Mouse (Mus musculus): Measurements from ENCODE around the gene Gm10260.

Gm10260 gene

GRCm38 (mm10) chr13:97760532-97760931, at the start of gene Gm10260:
Gm10260 (minus strand) TSS chr13:97760632.
- DNase-seq (ENCODE audit: low read depth, low spot score): no peak

GRCm38 (mm10) chr13:97809828-97810227, 49.4 kb upstream of the Gm10260 start:
- DNase-seq (ENCODE audit: low read depth, low spot score): no peak

GRCm38 (mm10) chr13:97805907-97806306, 45.5 kb upstream of the Gm10260 start:
- DNase-seq (ENCODE audit: low read depth, low spot score): no peak

GRCm38 (mm10) chr13:97802386-97802785, 42.0 kb upstream of the Gm10260 start:
- no peak for DNase-seq (ENCODE audit: low read depth, low spot score)

GRCm38 (mm10) chr13:97797462-97797861, 37.0 kb upstream of the Gm10260 start:
- no peak for DNase-seq (ENCODE audit: low read depth, low spot score)

- DNase-seq (ENCODE audit: low read depth, low spot score): no peak
Measured at GRCm38 (mm10) chr13:97794780-97795179, 34.3 kb upstream of the Gm10260 start.

- DNase-seq (ENCODE audit: low read depth, low spot score): no peak
Measured at GRCm38 (mm10) chr13:97793932-97794331, 33.5 kb upstream of the Gm10260 start.

- DNase-seq (ENCODE audit: low read depth, low spot score): no peak
Measured at GRCm38 (mm10) chr13:97791664-97792063, 31.2 kb upstream of the Gm10260 start.

- no peak for DNase-seq (ENCODE audit: low read depth, low spot score)
Measured at GRCm38 (mm10) chr13:97789782-97790450, 29.5 kb upstream of the Gm10260 start.

- no peak for DNase-seq (ENCODE audit: low read depth, low spot score)
Measured at GRCm38 (mm10) chr13:97785167-97785835, 24.9 kb upstream of the Gm10260 start.

- no peak for DNase-seq (ENCODE audit: low read depth, low spot score)
Measured at GRCm38 (mm10) chr13:97783423-97784143, 23.2 kb upstream of the Gm10260 start.

- no peak for DNase-seq (ENCODE audit: low read depth, low spot score)
Measured at GRCm38 (mm10) chr13:97782063-97782462, 21.6 kb upstream of the Gm10260 start.

GRCm38 (mm10) chr13:97781637-97782036, 21.2 kb upstream of the Gm10260 start:
- DNase-seq (ENCODE audit: low read depth, low spot score): no peak

- DNase-seq (ENCODE audit: low read depth, low spot score): no peak
Measured at GRCm38 (mm10) chr13:97780556-97780955, 20.1 kb upstream of the Gm10260 start.

- DNase-seq (ENCODE audit: low read depth, low spot score): no peak
Measured at GRCm38 (mm10) chr13:97779657-97780445, 19.4 kb upstream of the Gm10260 start.

- no peak for DNase-seq (ENCODE audit: low read depth, low spot score)
Measured at GRCm38 (mm10) chr13:97778698-97779194, 18.3 kb upstream of the Gm10260 start.

- DNase-seq (ENCODE audit: low read depth, low spot score): no peak
Measured at GRCm38 (mm10) chr13:97777667-97778066, 17.2 kb upstream of the Gm10260 start.

- DNase-seq (ENCODE audit: low read depth, low spot score): no peak
Measured at GRCm38 (mm10) chr13:97776702-97777101, 16.3 kb upstream of the Gm10260 start.

- DNase-seq (ENCODE audit: low read depth, low spot score): no peak
Measured at GRCm38 (mm10) chr13:97775907-97776306, 15.5 kb upstream of the Gm10260 start.

- no peak for DNase-seq (ENCODE audit: low read depth, low spot score)
Measured at GRCm38 (mm10) chr13:97774740-97775425, 14.5 kb upstream of the Gm10260 start.

- no peak for DNase-seq (ENCODE audit: low read depth, low spot score)
Measured at GRCm38 (mm10) chr13:97769205-97769604, 8.8 kb upstream of the Gm10260 start.
